Mouse (Mus musculus) kidney, adult 18-20 months (tissue): ENCODE data around the gene Fsd1l.
"Not testable (repeated sequence)": the region's sequence is repeated elsewhere in the genome, so short reads cannot be mapped to it uniquely, and the experiment has no call there.

ENCODE experiments used
- DNase-seq: peaks from one replicate; pipeline ENCODE4 v3.0.0; 2021

Gene Fsd1l

DNA sequence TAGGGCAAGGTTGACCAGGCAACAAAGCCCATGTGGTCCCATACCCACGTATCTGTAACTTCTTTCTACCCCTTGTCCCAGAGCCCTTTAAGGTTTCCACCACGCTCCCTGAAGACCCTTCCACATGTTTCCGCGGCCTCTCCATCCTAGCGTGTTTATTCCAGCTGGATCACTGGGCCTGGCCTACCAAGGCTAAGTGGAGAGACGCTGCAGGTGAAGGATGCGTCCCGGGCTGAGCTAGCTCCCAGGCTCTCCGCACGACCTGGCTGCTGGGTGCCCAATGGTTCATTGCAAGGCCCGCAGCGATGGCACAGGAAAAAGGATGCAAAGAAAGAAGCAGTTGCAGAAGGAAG is 332 bp upstream of the Fsd1l start:
- no peak for DNase-seq

- DNase-seq, result no peak
These were observed 709 bp downstream of the Fsd1l start for GRCm38 (mm10) chr4:53632011-53632349.

DNA sequence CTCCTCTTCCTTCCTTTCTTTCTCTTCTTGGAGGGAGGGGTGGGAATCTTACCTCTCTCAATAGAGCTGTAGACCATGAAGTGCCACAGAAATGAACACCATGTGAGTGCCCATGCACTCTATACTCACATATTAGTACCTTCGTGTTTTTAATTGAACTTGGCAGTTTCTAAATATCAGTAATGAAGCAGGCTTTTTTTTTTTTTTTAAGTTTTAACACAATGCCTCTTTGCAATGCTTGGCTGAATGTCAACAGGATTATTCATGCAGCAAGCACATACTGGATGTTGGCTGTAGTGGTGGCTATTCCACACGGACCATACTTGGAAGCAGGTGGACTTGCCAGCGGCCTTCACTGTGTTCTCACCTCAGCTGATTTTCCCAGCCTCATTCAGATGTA is 4.1 kb downstream of the Fsd1l start:
- DNase-seq, result no peak

DNA sequence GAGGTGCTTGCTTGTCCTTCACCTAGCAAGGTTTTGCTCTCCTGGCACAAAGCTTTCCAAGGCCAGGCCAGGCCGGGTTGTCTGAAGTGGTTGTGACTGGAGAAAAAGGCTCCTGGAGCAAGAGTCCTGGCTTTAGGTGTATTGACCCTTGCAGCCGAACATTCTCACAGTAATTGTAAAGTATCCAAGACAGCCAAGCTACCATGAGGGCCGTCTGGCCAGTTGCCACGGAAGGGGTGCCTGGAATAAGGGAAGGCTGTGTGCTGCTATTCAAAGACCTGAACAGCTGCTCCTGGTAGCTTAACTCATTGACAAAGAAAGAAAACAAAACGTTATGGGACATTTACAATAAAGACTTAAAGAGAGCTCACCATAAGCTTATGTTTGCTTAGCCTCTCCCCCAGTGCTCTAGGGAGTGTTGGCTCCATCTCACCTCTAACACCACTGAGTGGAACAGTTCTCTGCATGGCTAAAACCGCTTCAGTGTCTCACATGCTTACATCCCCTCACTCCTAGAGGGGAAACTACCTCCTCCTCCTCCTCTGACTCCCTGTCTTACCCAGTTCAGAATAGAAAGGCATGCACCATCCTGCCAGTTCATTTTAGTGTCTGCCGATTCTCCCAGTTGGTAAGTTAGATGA is 6.1 kb downstream of the Fsd1l start:
- no peak for DNase-seq

DNA sequence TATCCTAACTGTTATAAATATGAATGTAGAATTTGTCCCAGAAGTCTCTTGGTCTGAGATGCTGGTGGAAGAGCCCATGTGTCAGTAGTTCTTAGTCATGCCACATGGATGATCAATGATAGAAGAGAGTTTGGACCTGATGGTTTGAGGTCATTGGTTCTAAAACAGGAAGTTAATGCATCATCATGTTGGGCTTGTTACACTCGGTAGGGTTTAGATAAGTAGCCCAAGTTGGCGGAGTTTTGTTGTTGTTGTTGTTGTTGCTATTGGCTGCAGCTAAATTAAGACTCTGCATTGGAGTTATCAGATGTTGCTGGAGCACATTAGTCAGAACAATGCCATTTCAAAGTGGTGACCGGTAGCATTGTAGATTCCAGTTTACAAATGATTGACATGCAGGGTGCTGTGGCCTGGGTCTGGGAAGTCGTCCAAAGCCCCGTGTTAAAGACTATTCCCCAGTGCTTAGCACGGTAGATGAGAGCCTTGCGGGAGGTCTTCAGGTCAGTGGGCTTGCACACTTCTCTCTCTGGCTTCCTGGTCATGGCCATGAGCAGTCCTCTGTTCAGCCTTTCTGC is 7.4 kb downstream of the Fsd1l start:
- no peak for DNase-seq

DNA sequence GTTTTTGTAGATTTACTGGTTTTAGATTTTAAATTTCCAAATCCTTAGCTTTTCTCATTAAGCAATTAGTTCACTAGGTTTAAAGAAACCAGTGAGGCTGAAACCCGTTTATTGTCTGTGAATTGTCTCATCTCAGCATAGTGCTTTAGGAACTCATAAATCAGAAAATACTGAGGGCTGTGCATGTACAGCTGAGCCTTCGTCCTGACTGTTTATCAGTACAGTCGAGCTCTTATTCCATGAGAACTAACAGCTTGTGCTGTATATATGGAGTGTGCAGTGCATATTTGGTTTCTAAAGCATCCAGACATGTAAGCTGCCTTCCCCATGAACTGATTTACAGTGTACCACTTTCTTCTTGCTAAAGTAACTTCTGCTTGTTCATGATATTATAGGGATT is 26.8 kb downstream of the Fsd1l start:
- no peak for DNase-seq

- no peak for DNase-seq
These were observed 29.4 kb downstream of the Fsd1l start for GRCm38 (mm10) chr4:53660711-53661110.

GRCm38 (mm10) chr4:53682092-53682491 is 50.8 kb downstream of the Fsd1l start:
- no peak for DNase-seq

- no peak for DNase-seq
These were observed 57.7 kb downstream of the Fsd1l start for GRCm38 (mm10) chr4:53688965-53689364.

- DNase-seq, result no peak
These were observed 60.1 kb downstream of the Fsd1l start for GRCm38 (mm10) chr4:53691418-53691817.

- not testable (repeated sequence) for DNase-seq
These were observed 77.9 kb downstream of the Fsd1l start for GRCm38 (mm10) chr4:53709166-53709565.

DNA sequence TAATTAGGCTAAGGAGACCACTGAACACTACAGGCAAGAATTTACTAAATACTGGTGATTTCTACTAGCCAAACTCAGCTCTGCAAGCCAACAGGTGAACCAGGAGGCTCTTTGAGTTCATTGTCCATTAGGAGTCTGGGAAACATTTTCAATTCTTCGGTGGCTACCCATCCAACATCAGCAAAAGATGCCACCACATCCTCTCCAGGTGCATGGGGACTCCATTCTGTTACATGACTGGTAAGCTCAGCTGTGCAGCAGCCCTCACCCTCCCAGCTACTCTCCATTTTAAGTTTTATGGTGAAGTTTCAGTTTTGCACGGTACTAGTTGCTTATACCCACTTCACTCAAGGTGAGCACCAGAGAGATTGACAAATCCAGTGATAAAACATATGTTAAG is 78.8 kb downstream of the Fsd1l start:
- no peak for DNase-seq

DNA sequence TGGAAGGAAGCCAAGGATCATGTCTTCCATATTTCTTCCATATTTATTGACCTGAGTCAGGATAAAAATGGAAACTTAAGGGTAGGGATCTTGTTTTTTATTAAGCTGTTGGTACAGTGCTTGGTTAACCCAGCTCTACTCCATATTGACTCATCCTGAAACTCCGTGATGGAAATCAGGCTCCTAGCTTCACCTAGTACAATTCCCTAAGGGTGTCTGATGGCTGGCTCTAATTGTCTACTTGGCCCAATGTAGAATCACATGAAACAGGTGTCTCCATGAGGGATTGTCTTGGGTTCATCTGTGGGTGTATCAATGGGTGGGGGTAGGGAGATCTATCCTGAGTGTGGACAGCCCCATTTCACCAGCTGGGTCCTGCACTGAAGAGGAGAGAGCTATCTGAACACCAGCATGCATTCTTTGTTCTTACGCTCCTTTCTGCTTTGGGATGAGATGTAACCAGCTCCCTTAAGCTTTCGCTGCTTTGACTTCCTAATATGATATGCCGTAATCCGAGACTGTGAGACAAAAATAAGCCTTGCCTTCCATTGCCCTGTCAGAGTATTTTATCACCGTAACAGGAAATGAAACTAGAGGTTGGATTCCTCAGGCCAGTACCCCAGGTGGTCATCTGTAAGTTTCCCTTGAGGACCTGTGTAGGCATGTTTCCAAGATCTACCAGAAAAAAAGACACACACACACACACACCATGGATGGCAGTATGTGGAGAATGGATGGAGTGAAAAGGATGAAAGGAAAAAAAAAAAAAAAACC is 79.5 kb downstream of the Fsd1l start:
- no peak for DNase-seq

- DNase-seq, result no peak
These were observed 82.4 kb downstream of the Fsd1l start, which contains the start of gene Fktn for GRCm38 (mm10) chr4:53713704-53714050. Gene Fktn (plus strand): TSS chr4:53713998.

DNA sequence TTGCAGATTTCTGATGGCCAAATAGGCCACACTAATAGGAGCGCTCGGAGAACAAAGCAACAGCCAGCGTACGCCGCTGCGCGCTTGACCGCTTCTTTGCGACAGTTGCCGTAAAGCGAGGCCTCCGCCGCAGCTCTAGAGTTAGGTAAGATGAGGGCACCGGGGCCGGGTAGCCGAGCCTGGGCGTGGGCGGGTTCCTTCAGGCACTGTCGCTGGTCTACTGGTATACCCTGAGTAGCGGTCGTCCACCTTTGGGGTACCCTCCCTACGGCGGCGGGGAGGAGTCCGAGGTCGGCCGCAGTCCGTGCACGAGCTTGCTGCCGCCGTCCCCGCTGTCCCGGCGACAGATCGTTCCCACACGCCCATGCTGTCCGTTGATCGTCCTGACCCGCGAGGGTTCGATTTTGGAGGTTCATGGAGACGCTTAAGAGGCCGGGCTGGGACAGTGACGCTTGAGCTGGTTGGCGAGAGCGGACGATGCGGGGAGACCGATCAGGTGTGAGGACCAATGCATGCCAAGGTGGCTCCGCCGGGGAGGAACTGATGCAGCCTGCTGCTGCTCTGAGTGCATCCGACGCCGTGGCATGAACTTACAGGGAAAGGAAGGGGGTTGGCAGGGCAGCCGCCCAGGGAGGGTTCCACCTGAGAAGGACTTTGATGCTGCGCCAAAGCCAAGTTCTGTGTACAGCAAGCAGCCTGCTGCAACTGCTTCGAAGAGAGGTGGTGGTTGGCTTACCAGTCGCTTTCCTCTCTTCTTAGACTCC is 83.0 kb downstream of the Fsd1l start:
- DNase-seq, result peak; percentile 91

- DNase-seq, result no peak
These were observed 84.7 kb downstream of the Fsd1l start for GRCm38 (mm10) chr4:53715977-53716376.

DNA sequence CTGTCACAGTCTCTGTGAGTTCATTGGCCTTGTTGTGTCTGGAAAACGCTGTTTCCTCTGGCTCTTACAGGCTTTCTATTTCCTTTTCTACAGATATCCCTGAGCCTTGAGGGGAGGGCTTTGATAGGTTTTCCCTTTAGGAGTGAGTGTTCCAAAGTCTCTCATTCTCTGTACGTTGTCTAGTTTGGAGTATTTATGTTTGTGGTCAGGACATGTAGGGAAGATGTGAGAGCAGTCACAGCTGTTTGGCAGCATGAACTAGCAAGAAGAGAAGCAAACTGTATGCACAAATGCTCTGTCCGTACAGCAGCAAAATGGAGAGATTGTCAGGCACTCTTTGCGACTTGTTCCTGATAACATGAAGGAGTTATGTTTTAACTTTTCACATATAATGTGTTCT is 86.3 kb downstream of the Fsd1l start:
- no peak for DNase-seq

- DNase-seq, result no peak
These were observed 87.0 kb downstream of the Fsd1l start for GRCm38 (mm10) chr4:53718261-53718660.

GRCm38 (mm10) chr4:53722506-53722905 is 91.2 kb downstream of the Fsd1l start:
- no peak for DNase-seq

GRCm38 (mm10) chr4:53726100-53726499 is 94.8 kb downstream of the Fsd1l start:
- not testable (repeated sequence) for DNase-seq

GRCm38 (mm10) chr4:53728121-53728520 is 96.8 kb downstream of the Fsd1l start:
- no peak for DNase-seq

DNA sequence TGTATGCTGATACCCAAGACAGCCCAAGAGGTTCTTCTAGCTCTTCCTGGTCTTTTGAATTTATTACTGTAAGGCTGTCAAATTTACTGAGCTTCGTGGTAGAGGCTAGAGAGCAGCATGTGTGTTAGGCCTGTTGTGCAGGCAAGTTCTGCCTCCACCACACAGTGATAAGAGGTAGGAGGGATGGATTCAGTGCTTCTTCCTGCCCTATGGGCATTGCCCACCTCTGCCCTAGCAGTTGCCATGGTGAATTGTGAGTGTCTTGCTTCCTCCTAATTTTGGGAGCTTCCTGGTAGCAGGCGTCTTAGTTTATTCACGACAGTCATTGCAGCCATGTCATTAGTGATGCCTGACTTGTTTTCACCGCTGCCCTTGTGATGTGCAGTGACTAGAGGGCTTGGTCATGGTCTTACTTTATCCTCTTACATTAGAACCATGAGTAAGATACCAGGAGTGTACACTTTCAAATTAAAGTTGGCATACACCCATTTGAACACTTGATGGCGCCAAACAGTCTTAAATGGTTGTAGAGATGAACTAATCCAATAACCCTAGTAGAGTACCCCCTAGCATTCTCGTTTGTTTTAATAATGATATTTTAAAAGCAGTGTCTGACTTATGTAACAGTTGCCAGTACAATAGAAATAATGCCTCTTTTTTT is 107.8 kb downstream of the Fsd1l start:
- DNase-seq, result peak; percentile 22

DNA sequence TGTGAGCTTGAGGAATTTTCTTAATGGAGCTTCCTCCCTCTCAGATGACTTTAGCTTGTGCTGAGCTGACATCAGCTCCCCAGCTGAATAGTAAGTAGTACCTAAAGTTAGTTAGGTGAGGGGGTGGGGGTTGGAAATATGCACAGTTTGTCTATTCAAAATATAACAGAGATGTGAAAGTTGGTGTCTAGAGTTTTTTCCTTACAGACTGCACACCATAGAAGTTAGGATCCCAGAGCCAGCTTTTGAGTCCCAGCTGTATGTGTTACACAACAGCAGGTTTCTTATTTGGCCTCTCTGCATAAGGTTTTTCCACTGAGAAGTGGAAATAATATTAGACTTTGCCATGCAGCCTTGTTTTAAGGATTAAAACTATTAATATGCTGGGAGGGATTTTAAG is 118.6 kb downstream of the Fsd1l start:
- no peak for DNase-seq
